Mouse (Mus musculus) embryonic facial prominence, embryonic 10.5 days (tissue): ENCODE data around the gene Vmn1r21. TPM values are rescaled to one million over a fixed set of nuclear protein-coding genes. Genes with fewer than 3 reads are reported as not detected.
"Not testable (repeated sequence)": the region's sequence is repeated elsewhere in the genome, so short reads cannot be mapped to it uniquely, and the experiment has no call there.

ENCODE experiments used
- DNase-seq: peaks from one replicate; pipeline ENCODE4 v3.0.0-alpha.2; 2017; ENCODE audit warnings: low spot score
- H3K27ac ChIP-seq: fragments of 300-500 bp; sonication (generic); replicated peaks from 2 replicates; pipeline ENCODE4 v1.5.1; 2016; ENCODE audit warnings: mild to moderate bottlenecking
- H3K27me3 ChIP-seq: fragments of 300-500 bp; sonication (generic); replicated peaks from 2 replicates; pipeline ENCODE4 v1.6.1; 2016; ENCODE audit warnings: low read depth, mild to moderate bottlenecking; ENCODE audit not compliant: poor library complexity, severe bottlenecking
- H3K36me3 ChIP-seq: fragments of 300-500 bp; sonication (generic); replicated peaks from 2 replicates; pipeline ENCODE4 v1.6.1; 2016; ENCODE audit warnings: mild to moderate bottlenecking, moderate library complexity
- H3K4me1 ChIP-seq: fragments of 300-500 bp; sonication (generic); 2 replicates; pipeline ENCODE4 v1.6.1; 2016
- H3K4me3 ChIP-seq: fragments of 300-500 bp; sonication (generic); 2 replicates; pipeline ENCODE4 v1.5.1; 2016; ENCODE audit warnings: mild to moderate bottlenecking, moderate library complexity
- H3K9me3 ChIP-seq: fragments of 300-500 bp; sonication (generic); 2 replicates; pipeline ENCODE4 v1.6.1; 2016; ENCODE audit warnings: mild to moderate bottlenecking
- whole genome bisulfite sequencing: fragments of 180-500 bp; shearing (Covaris S2); methylation state at CpG from one replicate; pipeline ENCODE4 v1.1.7; 2016; 5-methylcytosine and 5-hydroxymethylcytosine counted together
- polyA plus RNA-seq: library from polyadenylated mRNA; unstranded; fragments of >200 nt; fragmentation: Nextera tagmentation; extraction: Ambion mirVana; gene quantifications from 2 replicates; pipeline ENCODE4 v1.2.1, GENCODE M21; 2016

The Vmn1r21 gene
- not detected in 2 replicates for polyA plus RNA-seq

DNA sequence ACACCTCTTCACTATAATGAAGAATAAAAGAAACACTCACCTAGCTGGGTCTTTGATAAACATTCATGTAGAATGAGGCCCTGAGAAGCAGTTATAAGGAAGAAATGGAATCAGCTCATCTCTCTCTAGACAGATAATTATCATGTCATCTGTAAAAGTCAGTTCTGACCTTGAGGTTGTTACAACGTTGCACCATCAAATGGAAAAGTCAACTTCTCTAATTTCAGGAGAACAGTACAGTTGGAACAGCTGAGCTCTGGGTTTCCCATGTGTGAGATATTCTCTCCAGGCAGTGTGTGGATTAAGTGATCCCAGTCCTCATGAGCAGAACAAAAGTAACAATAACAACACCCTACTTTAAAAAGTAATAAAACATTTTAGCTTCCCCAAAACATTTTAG lies at the start of gene Vmn1r21:
Vmn1r21 (minus strand) TSS at position 58 of the 400 bp plus-strand sequence.
- H3K27me3 ChIP-seq = no peaks in the 10 kb centered on the region
- H3K36me3 ChIP-seq = no peaks in the 10 kb centered on the region
- H3K4me1 ChIP-seq = no peaks in the 10 kb centered on the region
- H3K9me3 ChIP-seq = no peaks in the 10 kb centered on the region
- no peak for DNase-seq
- H3K27ac ChIP-seq = no peak within 1 kb of the TSS
- no peak within 1 kb of the TSS for H3K4me3 ChIP-seq
- 76% methylated on average over 1 of the region's 1 CpGs for WGBS

DNA sequence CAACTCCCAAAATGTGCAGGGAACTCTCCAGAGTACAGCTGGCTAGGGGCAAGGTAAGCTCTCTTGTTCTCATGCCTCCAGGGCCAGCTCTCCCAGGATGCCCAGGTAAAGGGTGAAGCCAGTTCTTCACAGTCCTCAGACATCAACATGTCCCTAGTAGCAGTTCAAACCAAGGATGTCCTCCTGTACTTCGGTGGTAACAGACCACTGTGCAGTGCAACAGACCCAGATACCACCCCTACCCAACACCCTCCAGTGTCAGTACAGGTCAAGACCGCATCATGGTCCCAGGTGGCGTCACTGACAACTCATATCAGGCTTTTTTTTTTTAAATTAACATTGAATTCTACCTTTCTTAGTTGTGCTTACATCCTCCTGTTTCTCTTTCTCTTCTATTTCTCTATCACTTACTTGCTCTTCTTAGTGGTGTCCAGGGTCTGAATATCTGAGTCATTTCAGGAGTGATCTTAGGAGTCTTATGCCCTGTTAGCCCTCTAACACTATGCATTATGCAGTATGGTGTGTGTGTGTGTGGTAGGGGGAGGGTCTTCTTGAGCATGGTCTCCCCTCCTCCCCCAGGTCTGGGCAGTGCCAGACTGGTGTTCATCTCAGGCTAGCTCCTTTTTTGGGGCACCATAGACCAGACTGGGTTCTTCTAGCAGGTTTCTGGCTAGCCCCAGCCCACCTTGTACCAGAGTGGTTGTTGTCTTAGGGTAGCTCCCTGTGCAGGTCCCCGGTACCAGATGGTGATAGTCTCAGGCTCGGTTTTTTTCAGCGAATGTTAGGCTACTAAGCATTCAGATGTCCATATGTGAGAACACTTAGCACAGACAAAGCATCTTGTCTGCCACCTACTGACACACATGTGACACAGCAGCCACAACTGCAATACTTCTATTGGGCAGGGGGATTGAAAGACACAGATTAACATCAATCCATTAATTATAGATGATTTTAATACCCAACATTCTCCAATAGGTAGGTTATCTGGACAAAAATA lies 9.2 kb upstream of the Vmn1r21 start:
- Histone ChIP-seq H3K27ac (no peak overlapping the region), H3K9me3 (0 out of 2 replicates have a peak, but pooled peaks cover 2% of the 10 kb centered on the region), H3K36me3 (no peaks in the 10 kb centered on the region), H3K4me1 (no peaks in the 10 kb centered on the region), H3K27me3 (no peaks in the 10 kb centered on the region), H3K4me3 (no peak overlapping the region)
- 62% methylated on average over 6 of the region's 6 CpGs for WGBS
- DNase-seq = peak; percentile 29

DNA sequence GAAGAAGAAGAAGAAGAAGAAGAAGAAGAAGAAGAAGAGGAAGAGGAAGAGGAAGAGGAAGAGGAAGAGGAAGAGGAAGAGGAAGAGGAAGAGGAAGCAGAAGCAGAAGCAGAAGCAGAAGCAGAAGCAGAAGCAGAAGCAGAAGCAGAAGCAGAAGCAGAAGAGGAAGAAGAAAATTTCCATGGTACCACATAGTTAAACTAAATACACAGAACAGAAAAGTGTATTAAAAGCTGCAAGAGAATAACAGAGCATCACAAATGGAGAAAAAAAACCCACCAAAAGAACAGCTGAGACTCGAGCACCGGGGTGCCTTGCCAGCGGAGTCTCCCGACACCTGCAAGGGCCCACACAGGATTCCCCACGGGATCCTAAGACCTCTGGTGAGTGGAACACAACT lies 1.0 kb upstream of the Vmn1r21 start:
- not testable (repeated sequence) for H3K36me3 ChIP-seq, H3K4me1 ChIP-seq, H3K27me3 ChIP-seq, H3K4me3 ChIP-seq, DNase-seq, H3K9me3 ChIP-seq, H3K27ac ChIP-seq
- WGBS = 87% methylated on average over 5 of the region's 5 CpGs

DNA sequence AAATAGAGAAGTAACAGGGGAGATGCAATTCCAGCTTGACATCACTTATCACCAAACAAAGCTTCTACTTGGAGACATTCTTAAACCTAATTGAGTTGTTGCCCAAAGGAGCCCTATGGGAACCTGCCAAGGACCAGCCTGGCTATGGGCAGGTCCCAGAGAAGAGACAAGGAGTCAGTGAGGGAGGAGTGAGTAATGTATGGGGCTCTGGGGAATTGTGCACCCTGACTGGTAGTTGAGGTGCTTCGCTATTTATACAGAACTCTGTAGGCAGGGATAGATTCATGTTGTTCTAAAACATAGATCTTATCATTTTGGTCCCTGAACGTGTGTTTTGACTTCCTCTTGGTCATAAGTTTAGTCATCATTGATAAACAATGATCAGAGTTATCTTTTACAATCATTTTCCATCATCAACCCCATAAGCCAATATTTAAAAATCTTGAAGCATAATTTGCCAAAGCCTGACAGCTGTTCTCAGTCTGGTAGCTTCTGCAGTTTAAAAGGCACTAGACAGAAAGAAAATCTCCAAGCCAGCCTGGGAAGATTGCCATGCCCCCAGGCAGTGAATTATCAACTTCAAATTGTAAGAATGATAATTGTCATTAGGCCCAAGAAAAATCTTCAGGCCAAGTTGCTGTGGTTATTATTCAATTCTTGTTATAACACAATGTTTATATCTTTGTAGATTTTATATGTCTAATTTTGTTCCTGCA lies 10.3 kb downstream of the Vmn1r21 start:
- H3K4me1 ChIP-seq = no peaks in the 10 kb centered on the region
- no peak for DNase-seq
- no peaks in the 10 kb centered on the region for H3K27me3 ChIP-seq
- no peak overlapping the region for H3K27ac ChIP-seq
- 81% methylated on average over 2 of the region's 2 CpGs for WGBS
- H3K36me3 ChIP-seq = no peaks in the 10 kb centered on the region
- H3K4me3 ChIP-seq = no peak overlapping the region
- no peaks in the 10 kb centered on the region for H3K9me3 ChIP-seq

DNA sequence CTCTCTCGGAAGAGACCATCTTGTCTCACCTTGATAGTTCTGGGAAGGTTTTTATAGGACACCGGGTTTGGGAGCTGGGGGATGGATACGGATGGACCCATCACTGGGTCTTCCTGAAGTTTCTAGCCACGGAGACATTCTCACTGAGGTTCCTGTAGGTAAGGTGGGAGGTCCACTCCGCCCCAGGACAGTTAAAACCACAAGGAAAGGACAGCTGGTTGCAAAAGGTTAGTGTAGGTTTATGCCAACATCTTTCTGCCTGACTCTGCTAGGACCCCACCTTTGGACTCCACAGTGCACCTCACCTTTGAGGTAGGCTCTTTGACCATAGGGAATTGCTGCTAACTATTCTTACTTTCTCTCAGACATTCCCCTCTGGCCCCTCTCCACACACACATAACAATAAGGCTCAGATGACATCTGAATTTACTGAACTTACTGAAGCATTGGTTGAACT lies 24.9 kb downstream of the Vmn1r21 start:
- Histone ChIP-seq H3K4me3 (peak overlapping the region; percentile 92), H3K9me3 (no peaks in the 10 kb centered on the region), H3K27me3 (no peaks in the 10 kb centered on the region), H3K36me3 (0 out of 2 replicates have a peak, but pooled peaks cover 5% of the 10 kb centered on the region), H3K4me1 (peaks cover 19% of the 10 kb centered on the region), H3K27ac (peak overlapping the region; percentile 98)
- no peak for DNase-seq
- 8% methylated on average over 5 of the region's 5 CpGs for WGBS

DNA sequence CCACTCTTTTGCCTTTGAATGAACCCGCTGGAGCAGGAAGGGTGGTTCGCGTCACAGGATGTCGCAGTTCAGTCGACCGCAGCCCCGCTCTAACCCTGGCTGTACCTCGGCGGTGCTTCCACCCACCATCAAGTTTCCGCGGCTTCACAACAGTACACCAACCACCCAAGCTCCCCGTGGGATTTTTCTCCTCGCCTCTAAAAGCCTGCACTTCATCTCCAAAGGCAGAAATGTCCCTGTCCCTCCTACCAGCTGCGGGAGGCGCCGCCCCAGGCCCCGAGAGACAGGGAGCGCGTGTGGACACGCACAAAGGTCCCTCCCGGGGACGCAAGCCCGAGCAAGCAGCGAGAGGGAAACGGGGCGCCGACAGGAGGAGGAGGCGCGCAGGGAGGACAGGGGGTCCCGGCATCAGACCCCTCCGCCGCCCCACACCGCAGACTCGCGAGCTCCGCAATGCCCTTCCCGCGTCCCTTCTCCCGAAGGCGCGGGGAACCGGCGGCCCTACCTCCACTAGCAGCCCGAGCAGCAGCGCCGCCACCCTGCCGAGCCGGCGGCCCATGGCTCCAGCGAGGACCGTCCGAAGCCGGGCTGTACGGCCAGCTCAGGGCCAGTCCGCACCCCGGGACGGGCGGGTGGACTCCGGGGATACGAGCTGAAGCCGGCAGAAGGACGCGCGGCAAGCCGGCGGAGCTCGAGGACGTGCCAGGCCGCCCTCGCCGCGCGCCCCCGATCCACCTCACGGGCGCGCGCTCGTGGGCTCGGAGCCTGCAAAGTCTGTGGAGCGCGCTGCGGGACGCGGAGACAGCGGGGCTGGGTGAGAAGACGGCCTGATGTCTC lies 25.5 kb downstream of the Vmn1r21 start, which contains the start of gene Vopp1:
Vopp1 (minus strand) TSS at position 738 of the 837 bp plus-strand sequence.
- DNase-seq = peak; percentile 82
- Histone ChIP-seq H3K36me3 (0 out of 2 replicates have a peak, but pooled peaks cover 5% of the 10 kb centered on the region), H3K4me1 (peaks cover 19% of the 10 kb centered on the region), H3K9me3 (no peaks in the 10 kb centered on the region), H3K27ac (peak within 1 kb of the TSS; percentile 98), H3K4me3 (peak within 1 kb of the TSS; percentile 92), H3K27me3 (no peaks in the 10 kb centered on the region)
- WGBS = under 1% methylated on average over 86 of the region's 87 CpGs

GRCm38 (mm10) chr6:57823461-57823860 lies 26.7 kb downstream of the Vmn1r21 start:
- Histone ChIP-seq H3K36me3 (0 out of 2 replicates have a peak, but pooled peaks cover 5% of the 10 kb centered on the region), H3K27ac (0 out of 2 replicates have a peak overlapping the region, but pooled peaks have one; percentile 10)

DNA sequence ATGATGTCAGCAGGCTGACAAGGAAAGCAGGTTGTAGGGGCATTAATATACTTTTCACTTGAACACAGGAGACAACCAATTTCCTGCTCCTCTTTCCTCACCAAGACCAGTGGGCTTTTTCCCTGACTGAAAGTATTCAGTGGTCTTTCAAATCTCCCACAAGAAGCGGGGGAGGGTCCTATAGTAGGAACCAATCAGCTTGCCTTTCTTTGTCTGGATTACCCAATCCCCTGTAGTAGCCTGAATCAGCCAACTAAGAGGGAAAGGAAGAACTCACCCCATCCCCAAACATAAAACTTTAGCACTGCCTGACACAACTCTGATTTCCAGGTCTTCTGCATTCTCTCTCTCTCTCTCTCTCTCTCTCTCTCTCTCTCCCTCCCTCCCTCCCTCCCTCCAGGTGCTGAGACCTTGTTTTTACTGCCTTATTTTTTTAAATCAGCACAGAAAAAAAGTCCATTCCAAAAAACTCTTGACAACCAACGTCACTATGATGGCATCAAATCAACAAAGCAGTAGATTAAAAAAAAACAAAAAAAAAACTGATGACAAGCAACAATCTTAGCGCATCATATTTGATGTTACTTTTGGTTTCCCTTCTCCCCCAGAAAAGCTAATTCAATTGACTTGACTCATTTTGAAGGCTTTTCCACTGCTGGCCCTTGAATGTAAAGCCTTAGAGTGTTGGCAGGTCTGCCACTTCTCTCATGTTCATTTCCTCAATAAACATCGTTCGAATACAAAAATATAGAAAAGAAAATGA lies 27.3 kb downstream of the Vmn1r21 start:
- peak overlapping the region; percentile 70 for H3K27ac ChIP-seq

More at GRCm38 (mm10) chr6:57823461-57823860, 26.7 kb downstream of the Vmn1r21 start:
- WGBS = 47% methylated on average over 3 of the region's 3 CpGs
- H3K27me3 ChIP-seq = no peaks in the 10 kb centered on the region
- H3K4me1 ChIP-seq = peaks cover 19% of the 10 kb centered on the region
- no peaks in the 10 kb centered on the region for H3K9me3 ChIP-seq
- no peak for DNase-seq
- peak overlapping the region; percentile 92 for H3K4me3 ChIP-seq

DNA sequence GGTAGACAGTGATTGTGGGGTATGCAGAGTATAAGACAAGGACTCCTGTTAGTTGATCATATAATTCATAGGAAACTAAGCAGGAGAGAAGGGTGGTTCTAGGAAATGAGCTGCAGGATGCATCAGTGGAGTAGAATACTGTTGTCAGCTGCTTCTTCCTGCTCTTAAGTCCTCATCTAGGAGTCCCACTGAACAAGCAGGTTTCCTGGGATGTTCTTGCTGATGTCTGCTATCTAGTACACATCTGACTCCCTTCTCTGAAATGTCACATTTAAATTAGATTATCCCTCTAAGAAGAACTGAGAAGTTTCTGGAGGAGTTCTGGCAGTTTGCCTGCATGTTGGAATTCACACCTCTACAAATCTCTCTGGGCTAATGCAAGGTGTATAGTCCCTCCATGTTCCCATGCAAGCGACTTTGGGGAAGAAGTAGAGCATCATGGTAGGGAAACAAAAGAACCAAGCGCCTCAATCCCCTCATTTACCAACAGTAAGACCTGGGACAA lies 35.7 kb downstream of the Vmn1r21 start:
- DNase-seq = no peak
- 88% methylated on average over 2 of the region's 2 CpGs for WGBS

More for the DNA sequence above, 27.3 kb downstream of the Vmn1r21 start:
- Histone ChIP-seq H3K27me3 (no peaks in the 10 kb centered on the region), H3K4me3 (peak overlapping the region; percentile 92), H3K9me3 (no peaks in the 10 kb centered on the region), H3K4me1 (peaks cover 19% of the 10 kb centered on the region), H3K36me3 (0 out of 2 replicates have a peak, but pooled peaks cover 5% of the 10 kb centered on the region)
- WGBS = 72% methylated on average over 5 of the region's 5 CpGs
- DNase-seq = peak; percentile 55

GRCm38 (mm10) chr6:57811748-57812730 lies 38.1 kb downstream of the Vmn1r21 start:
- Histone ChIP-seq H3K4me3 (no peak overlapping the region), H3K4me1 (no peaks in the 10 kb centered on the region), H3K27ac (no peak overlapping the region), H3K9me3 (no peaks in the 10 kb centered on the region), H3K27me3 (no peaks in the 10 kb centered on the region), H3K36me3 (peaks cover 15% of the 10 kb centered on the region; the same call in 1 of the 2 replicates)
- WGBS = 88% methylated on average over 3 of the region's 3 CpGs
- no peak for DNase-seq

More for the DNA sequence above, 35.7 kb downstream of the Vmn1r21 start:
- Histone ChIP-seq H3K36me3 (no peaks in the 10 kb centered on the region), H3K27ac (no peak overlapping the region), H3K4me3 (no peak overlapping the region), H3K4me1 (no peaks in the 10 kb centered on the region), H3K9me3 (no peaks in the 10 kb centered on the region), H3K27me3 (no peaks in the 10 kb centered on the region)
